Mouse (Mus musculus): ENCODE measurements around the gene Dusp11.
"Not testable (repeated sequence)": the region's sequence is repeated elsewhere in the genome, so short reads cannot be mapped to it uniquely, and the experiment has no call there.

Dusp11 gene

DNA sequence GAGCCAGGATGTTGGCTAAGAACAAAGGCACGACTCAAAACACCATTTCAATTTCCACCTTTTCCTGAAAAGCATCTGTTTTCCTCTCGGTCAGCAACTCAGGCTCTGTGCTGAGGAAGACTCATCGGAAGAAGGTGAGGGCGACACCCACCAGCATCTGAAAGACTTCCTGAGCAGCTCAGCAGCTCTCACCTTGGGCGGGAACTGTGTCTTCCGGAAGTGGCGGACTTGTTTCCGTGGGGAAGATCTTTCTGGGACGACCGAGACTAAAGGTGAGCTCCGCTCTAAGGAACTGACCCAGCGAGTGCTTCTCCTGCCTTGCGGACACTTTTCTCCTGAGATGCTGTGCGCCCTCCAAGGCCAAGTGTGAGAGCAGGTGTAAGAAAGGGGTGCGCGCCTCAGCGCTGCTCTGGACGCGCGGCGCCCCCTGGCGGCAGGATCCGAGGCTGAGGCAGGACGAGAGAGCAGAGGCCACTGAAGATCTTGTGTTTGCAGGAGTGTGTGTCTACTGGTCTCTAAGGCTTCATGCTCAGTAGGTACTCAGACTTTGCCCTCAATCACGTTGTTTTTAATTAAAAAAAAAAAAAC is 66.3 kb downstream of the Dusp11 start:
- not testable (repeated sequence) for DNase-seq (ENCODE audit: low read depth, low spot score)

Measured in telencephalon, adult 2 months (tissue).